Mouse (Mus musculus) hindbrain, embryonic 15.5 days (tissue): Measurements from ENCODE around the gene Psg20. TPM values are rescaled to one million over a fixed set of nuclear protein-coding genes. Genes with fewer than 3 reads are reported as not detected.
"Not testable (repeated sequence)": the region's sequence is repeated elsewhere in the genome, so short reads cannot be mapped to it uniquely, and the experiment has no call there.

Experiments
- ATAC-seq: fragments of 200-750 bp; cut with Nextera tagmentation; 2 replicates; pipeline ENCODE4 v1.8.0; 2017; ENCODE audit warnings: low read depth, moderate number of reproducible peaks, moderate TSS enrichment; ENCODE audit not compliant: low FRiP score
- H3K27ac ChIP-seq: fragments of 300-500 bp; sonication (generic); replicated peaks from 2 replicates; pipeline ENCODE4 v1.5.1; 2015; ENCODE audit warnings: mild to moderate bottlenecking, inconsistent platforms
- H3K27me3 ChIP-seq: fragments of 300-500 bp; sonication (generic); 2 replicates; pipeline ENCODE4 v1.6.1; 2015; ENCODE audit warnings: control low read depth, inconsistent platforms
- H3K36me3 ChIP-seq: fragments of 300-500 bp; sonication (generic); 2 replicates; pipeline ENCODE4 v1.6.1; 2015; ENCODE audit warnings: control low read depth, inconsistent platforms
- H3K4me1 ChIP-seq: fragments of 300-500 bp; sonication (generic); replicated peaks from 2 replicates; pipeline ENCODE4 v1.6.1; 2015; ENCODE audit warnings: control low read depth, inconsistent platforms
- H3K4me2 ChIP-seq: fragments of 300-500 bp; sonication (generic); 2 replicates; pipeline ENCODE4 v1.6.1; 2015; ENCODE audit warnings: moderate library complexity, mild to moderate bottlenecking, inconsistent platforms
- H3K4me3 ChIP-seq: fragments of 300-500 bp; sonication (generic); 2 replicates; pipeline ENCODE4 v1.5.1; 2015; ENCODE audit warnings: mild to moderate bottlenecking, inconsistent platforms
- H3K9ac ChIP-seq: fragments of 300-500 bp; sonication (generic); 2 replicates; pipeline ENCODE4 v1.6.1; 2015; ENCODE audit warnings: inconsistent platforms
- H3K9me3 ChIP-seq: fragments of 300-500 bp; sonication (generic); 2 replicates; pipeline ENCODE4 v1.6.1; 2016; ENCODE audit warnings: control low read depth, inconsistent platforms
- WGBS: fragments of 180-500 bp; shearing (Covaris S2); methylation state at CpG from one replicate; pipeline ENCODE4 v1.1.7; 2015; 5-methylcytosine and 5-hydroxymethylcytosine counted together
- polyA plus RNA-seq: library from polyadenylated mRNA; unstranded; fragments of >200 nt; fragmentation: Nextera tagmentation; extraction: Ambion mirVana; gene quantifications from 2 replicates; pipeline ENCODE4 v1.2.1, GENCODE M21; 2015

The Psg20 gene
- polyA plus RNA-seq, 1 experiment from 2014 or later: 0.08 TPM

DNA sequence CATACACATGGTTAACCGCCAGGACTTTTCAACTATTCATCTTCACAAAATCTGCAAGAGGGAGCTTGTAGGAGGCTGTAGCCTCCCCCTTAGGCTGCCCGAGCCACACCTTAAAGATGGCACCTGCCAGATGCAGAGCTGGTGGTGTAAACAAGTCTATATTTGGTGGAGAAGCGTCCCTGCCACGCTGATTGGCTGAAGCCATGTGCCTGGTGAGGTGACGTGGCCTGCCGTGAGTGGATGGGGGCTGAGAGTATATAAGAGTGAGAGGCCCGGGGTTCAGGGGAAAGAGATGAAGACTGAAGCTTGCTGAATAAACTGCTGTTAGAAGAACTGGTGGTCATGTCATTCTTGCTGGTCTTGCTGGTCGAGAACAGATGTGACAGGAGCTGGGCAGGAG lies 59.1 kb downstream of the Psg20 start:
- H3K4me3 ChIP-seq, H3K4me1 ChIP-seq, ATAC-seq, H3K9ac ChIP-seq, H3K27me3 ChIP-seq, H3K27ac ChIP-seq, H3K9me3 ChIP-seq, H3K36me3 ChIP-seq, H3K4me2 ChIP-seq: not testable (repeated sequence)
- 82% methylated on average over 8 of the region's 8 CpGs for WGBS

Other genes starting within 250 kb of the Psg20 start
- not detected in 2 replicates for gene Psg26, start 202.0 kb downstream of the Psg20 start, polyA plus RNA-seq
- gene Psg25, start 153.9 kb downstream of the Psg20 start, polyA plus RNA-seq: not detected in 2 replicates
- not detected in 2 replicates for gene Psg27, start 118.9 kb downstream of the Psg20 start, polyA plus RNA-seq
- gene Psg23, start 69.7 kb downstream of the Psg20 start, polyA plus RNA-seq: not detected in 2 replicates
- gene Psg21, start 29.5 kb downstream of the Psg20 start, polyA plus RNA-seq: not detected in 2 replicates
- gene Psg22, start 31.9 kb upstream of the Psg20 start, polyA plus RNA-seq: not detected in 2 replicates
- not detected in 2 replicates for gene Psg19, start 112.3 kb upstream of the Psg20 start, polyA plus RNA-seq
- gene Psg17, start 135.4 kb upstream of the Psg20 start, polyA plus RNA-seq: 0.06 TPM in 1 of 2 replicates, not detected in the other
- 0.44 and 1.3 TPM in 2 replicates for gene Mill2, start 153.8 kb upstream of the Psg20 start, polyA plus RNA-seq
- gene Pglyrp1, start 185.1 kb upstream of the Psg20 start, polyA plus RNA-seq: 22.9 and 25.9 TPM in 2 replicates
- 29.7 and 30.6 TPM in 2 replicates for gene Ccdc61, start 224.2 kb upstream of the Psg20 start, polyA plus RNA-seq
- 12.5 and 13.0 TPM in 2 replicates for gene Nova2, start 239.7 kb upstream of the Psg20 start, polyA plus RNA-seq